Mouse (Mus musculus) hindbrain, postnatal 0 days (tissue): ENCODE results near the gene Tmco2. TPM values are rescaled to one million over a fixed set of nuclear protein-coding genes. Genes with fewer than 3 reads are reported as not detected.
"Not testable (repeated sequence)": the region's sequence is repeated elsewhere in the genome, so short reads cannot be mapped to it uniquely, and the experiment has no call there.

Source experiments
- ATAC-seq: fragments of 200-750 bp; cut with Nextera tagmentation; 2 replicates; pipeline ENCODE4 v1.8.0; 2017; ENCODE audit warnings: mild to moderate bottlenecking, moderate TSS enrichment, moderate library complexity
- DNase-seq: peaks from one replicate; pipeline ENCODE4 v3.0.0-alpha.2; 2015; ENCODE audit warnings: low spot score
- H3K27ac ChIP-seq: fragments of 300-500 bp; sonication (generic); 2 replicates; pipeline ENCODE4 v1.5.1; 2014; ENCODE audit warnings: mild to moderate bottlenecking
- H3K27me3 ChIP-seq: fragments of 300-500 bp; sonication (generic); 2 replicates; pipeline ENCODE4 v1.6.1; 2014; ENCODE audit warnings: low read length, mixed read lengths; ENCODE audit not compliant: insufficient read depth
- H3K36me3 ChIP-seq: fragments of 300-500 bp; sonication (generic); 2 replicates; pipeline ENCODE4 v1.6.1; 2014; ENCODE audit warnings: low read length, mixed read lengths; ENCODE audit not compliant: insufficient read depth
- H3K4me1 ChIP-seq: fragments of 300-500 bp; sonication (generic); 2 replicates; pipeline ENCODE4 v1.6.1; 2014; ENCODE audit warnings: antibody characterized with exemption, low read length, mixed read lengths; ENCODE audit not compliant: insufficient read depth
- H3K4me2 ChIP-seq: fragments of 300-500 bp; sonication (generic); 2 replicates; pipeline ENCODE4 v1.6.1; 2014; ENCODE audit warnings: low read depth, mild to moderate bottlenecking, low read length, moderate library complexity, mixed read lengths
- H3K4me3 ChIP-seq: fragments of 300-500 bp; sonication (generic); 2 replicates; pipeline ENCODE4 v1.5.1; 2014; ENCODE audit warnings: low read length
- H3K9ac ChIP-seq: fragments of 300-500 bp; sonication (generic); replicated peaks from 2 replicates; pipeline ENCODE4 v1.6.1; 2014; ENCODE audit warnings: mild to moderate bottlenecking, low read length, moderate library complexity, mixed read lengths
- H3K9me3 ChIP-seq: fragments of 300-500 bp; sonication (generic); 2 replicates; pipeline ENCODE4 v1.6.1; 2016; ENCODE audit warnings: low read length, mixed read lengths
- CTCF ChIP-seq: IDR thresholded peaks from 2 replicates; pipeline ENCODE4 v1.5.1; 2016; ENCODE audit warnings: antibody characterized with exemption, control low read depth, low read depth
- WGBS: fragments of 180-500 bp; shearing (Covaris S2); extraction: QIAGEN DNeasy Blood & Tissue Kit; methylation state at CpG from one replicate; pipeline ENCODE4 v1.1.7; 2014; 5-methylcytosine and 5-hydroxymethylcytosine counted together
- polyA plus RNA-seq: library from polyadenylated mRNA; unstranded; fragments of >200 nt; fragmentation: Nextera tagmentation; extraction: Ambion mirVana; gene quantifications from 2 replicates; pipeline ENCODE4 v1.2.1, GENCODE M21; 2015
- total RNA-seq: library from RNA; depleted of rRNA; stranded (reverse); fragments of >200 nt; gene quantifications from 2 replicates; pipeline ENCODE4 v1.2.3, GENCODE M21; 2014; rRNA removed

Gene Tmco2
- total and polyA plus RNA-seq, 2 experiments from 2014 or later: 0.21 TPM; not detected in 1

- ATAC-seq: no peak
- Histone ChIP-seq H3K4me2 (no peak overlapping the region), H3K9me3 (no peaks in the 10 kb centered on the region), H3K4me1 (no peaks in the 10 kb centered on the region), H3K36me3 (peaks cover 35% of the 10 kb centered on the region), H3K27me3 (no peaks in the 10 kb centered on the region), H3K27ac (no peak overlapping the region), H3K9ac (no peak overlapping the region), H3K4me3 (no peak overlapping the region)
- no peak for TF ChIP-seq CTCF
- 46% methylated on average over 3 of the region's 3 CpGs for WGBS
- no peak for DNase-seq
Measured at GRCm38 (mm10) chr4:121077915-121078646, 30.9 kb downstream of the Tmco2 start.

- Histone ChIP-seq H3K9ac (no peak overlapping the region), H3K4me2 (no peak overlapping the region), H3K4me3 (no peak overlapping the region), H3K4me1 (no peaks in the 10 kb centered on the region), H3K9me3 (no peaks in the 10 kb centered on the region), H3K36me3 (peaks cover 18% of the 10 kb centered on the region), H3K27me3 (no peaks in the 10 kb centered on the region), H3K27ac (no peak overlapping the region)
- ATAC-seq (no peak), DNase-seq (no peak)
- WGBS: 79% methylated on average over 4 of the region's 4 CpGs
- no peak for TF ChIP-seq CTCF
Measured at GRCm38 (mm10) chr4:121074250-121074649, 34.8 kb downstream of the Tmco2 start.

GRCm38 (mm10) chr4:121065336-121065735 lies 43.7 kb downstream of the Tmco2 start:
- WGBS: 81% methylated on average over 2 of the region's 2 CpGs
- H3K4me3 ChIP-seq: no peak overlapping the region
- no peak overlapping the region for H3K4me2 ChIP-seq
- no peaks in the 10 kb centered on the region for H3K27me3 ChIP-seq
- DNase-seq (no peak), ATAC-seq (no peak)
- H3K27ac ChIP-seq: no peak overlapping the region
- H3K36me3 ChIP-seq: peaks cover 12% of the 10 kb centered on the region; the same call in 1 of the 2 replicates
- H3K9ac ChIP-seq: no peak overlapping the region
- H3K9me3 ChIP-seq: no peaks in the 10 kb centered on the region
- H3K4me1 ChIP-seq: no peaks in the 10 kb centered on the region
- no peak for TF ChIP-seq CTCF

GRCm38 (mm10) chr4:121059218-121059617 lies 49.8 kb downstream of the Tmco2 start:
- not testable (repeated sequence) for H3K4me3 ChIP-seq, DNase-seq, ATAC-seq, H3K27me3 ChIP-seq, H3K9ac ChIP-seq, H3K4me1 ChIP-seq, H3K27ac ChIP-seq, H3K36me3 ChIP-seq, H3K4me2 ChIP-seq, H3K9me3 ChIP-seq
- 86% methylated on average over 10 of the region's 10 CpGs for WGBS

- H3K36me3 ChIP-seq: peaks cover 7% of the 10 kb centered on the region; the same call in 1 of the 2 replicates
- DNase-seq (no peak), ATAC-seq (no peak)
- WGBS: 51% methylated on average over 2 of the region's 2 CpGs
- H3K27ac ChIP-seq: no peak overlapping the region
- H3K9me3 ChIP-seq: no peaks in the 10 kb centered on the region
- no peak for TF ChIP-seq CTCF
- no peak overlapping the region for H3K9ac ChIP-seq
- no peak overlapping the region for H3K4me3 ChIP-seq
- H3K4me1 ChIP-seq: no peaks in the 10 kb centered on the region
- H3K4me2 ChIP-seq: no peak overlapping the region
- no peaks in the 10 kb centered on the region for H3K27me3 ChIP-seq
Measured at GRCm38 (mm10) chr4:121057032-121057431, 52.0 kb downstream of the Tmco2 start.

GRCm38 (mm10) chr4:121056342-121056741 lies 52.7 kb downstream of the Tmco2 start:
- WGBS: 47% methylated on average over 3 of the region's 3 CpGs
- Histone ChIP-seq H3K4me2 (no peak overlapping the region), H3K27me3 (no peaks in the 10 kb centered on the region), H3K36me3 (peaks cover 7% of the 10 kb centered on the region; the same call in 1 of the 2 replicates), H3K4me1 (no peaks in the 10 kb centered on the region), H3K9me3 (no peaks in the 10 kb centered on the region), H3K9ac (no peak overlapping the region), H3K27ac (no peak overlapping the region), H3K4me3 (no peak overlapping the region)
- ATAC-seq (no peak), DNase-seq (no peak)
- TF ChIP-seq CTCF: peak; percentile 65

Other genes starting within 250 kb of the Tmco2 start
- gene Exo5, start 184.2 kb downstream of the Tmco2 start, total RNA-seq: 7.4 and 8.6 TPM in 2 replicates
- gene Exo5, start 184.2 kb downstream of the Tmco2 start, polyA plus RNA-seq: 13.4 and 13.6 TPM in 2 replicates
- 1.8 and 2.8 TPM in 2 replicates for gene Zfp69, start 157.5 kb downstream of the Tmco2 start, total RNA-seq
- gene Zfp69, start 157.5 kb downstream of the Tmco2 start, polyA plus RNA-seq: 4.5 and 4.8 TPM in 2 replicates
- 78.4 and 79.8 TPM in 2 replicates for gene Smap2, start 92.0 kb downstream of the Tmco2 start, total RNA-seq
- 37.4 and 42.0 TPM in 2 replicates for gene Smap2, start 92.0 kb downstream of the Tmco2 start, polyA plus RNA-seq
- gene Col9a2, start 69.8 kb downstream of the Tmco2 start, total RNA-seq: 39.8 and 43.5 TPM in 2 replicates
- 22.8 and 23.8 TPM in 2 replicates for gene Col9a2, start 69.8 kb downstream of the Tmco2 start, polyA plus RNA-seq
- gene Zmpste24, start 11.0 kb downstream of the Tmco2 start, total RNA-seq: 20.5 and 21.7 TPM in 2 replicates
- gene Zmpste24, start 11.0 kb downstream of the Tmco2 start, polyA plus RNA-seq: 21.3 and 23.0 TPM in 2 replicates
- 24.4 and 27.0 TPM in 2 replicates for gene Rlf, start 105.9 kb upstream of the Tmco2 start, total RNA-seq
- gene Rlf, start 105.9 kb upstream of the Tmco2 start, polyA plus RNA-seq: 18.4 and 19.3 TPM in 2 replicates
- gene Gm12888, start 215.7 kb upstream of the Tmco2 start, total RNA-seq: not detected in 2 replicates
- gene Gm12888, start 215.7 kb upstream of the Tmco2 start, polyA plus RNA-seq: not detected in 2 replicates